Mouse (Mus musculus): ENCODE data around the gene Rab7b.

Gene Rab7b

DNA sequence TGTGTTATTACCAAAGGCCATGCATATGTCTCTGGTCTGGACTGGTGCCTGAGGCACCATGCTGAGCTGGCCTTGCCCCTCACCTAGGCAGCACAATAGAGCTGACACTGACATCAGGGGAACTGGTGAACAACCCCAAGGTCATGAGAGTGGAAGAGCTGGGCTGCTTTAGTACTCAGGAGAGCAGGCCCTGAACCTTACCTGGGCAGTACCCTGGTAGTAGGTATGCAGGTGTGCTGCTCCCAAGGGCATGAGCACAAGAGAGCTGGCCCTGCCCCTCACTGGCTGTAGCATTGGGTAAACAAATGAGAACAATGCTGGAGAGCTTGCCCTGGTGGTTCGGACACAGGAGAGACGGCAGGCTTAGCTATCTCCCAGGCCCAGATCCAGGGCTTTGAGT is 6.8 kb downstream of the Rab7b start:
- no peak for DNase-seq (ENCODE audit: low spot score in 2 of 2)

DNA sequence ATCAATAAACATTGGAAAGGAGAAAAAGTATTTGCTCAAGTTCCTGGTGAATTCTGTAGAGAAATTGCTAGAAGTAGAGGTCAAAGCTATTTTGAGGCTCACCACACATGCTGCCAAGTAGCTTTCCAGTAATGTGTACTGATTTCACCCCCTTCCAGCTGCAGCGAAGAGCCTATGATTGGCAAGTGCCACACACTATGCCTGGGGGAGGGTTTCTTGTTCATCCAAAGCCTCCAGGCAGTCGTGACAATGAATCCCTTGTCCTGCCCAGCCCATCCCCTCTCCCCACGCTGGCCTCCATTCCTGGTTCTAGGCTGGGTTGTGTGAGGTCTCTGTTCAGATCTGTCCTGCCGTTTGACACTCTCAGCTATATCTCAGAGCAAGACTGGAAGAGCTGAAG is 7.8 kb downstream of the Rab7b start:
- no peak for DNase-seq (ENCODE audit: low spot score in 2 of 2)

DNA sequence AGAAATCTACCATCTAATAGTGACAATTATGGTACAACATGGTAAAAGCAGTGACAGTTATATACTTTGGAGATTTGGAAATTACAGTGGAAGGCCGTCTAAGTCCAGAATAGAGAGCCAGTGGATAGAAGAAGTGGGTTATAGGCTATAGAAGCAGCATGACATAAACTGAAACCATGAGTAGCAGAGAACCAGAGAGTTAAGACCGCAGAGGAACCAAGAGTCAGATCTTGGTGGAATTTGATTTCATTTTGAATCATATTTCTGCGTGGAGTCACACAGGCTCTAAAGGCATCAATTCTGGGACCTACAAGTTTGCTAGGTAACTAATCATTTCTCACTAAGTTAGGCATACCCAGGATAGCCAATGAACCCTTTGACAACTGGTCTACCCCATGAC is 10.3 kb downstream of the Rab7b start:
- no peak for DNase-seq (ENCODE audit: low spot score in 2 of 2)

- no peak for DNase-seq (ENCODE audit: low spot score in 2 of 2)
These were observed 11.1 kb downstream of the Rab7b start for GRCm38 (mm10) chr1:131699642-131700041.

- no peak for DNase-seq (ENCODE audit: low spot score in 2 of 2)
These were observed 12.0 kb downstream of the Rab7b start for GRCm38 (mm10) chr1:131700447-131700846.

DNA sequence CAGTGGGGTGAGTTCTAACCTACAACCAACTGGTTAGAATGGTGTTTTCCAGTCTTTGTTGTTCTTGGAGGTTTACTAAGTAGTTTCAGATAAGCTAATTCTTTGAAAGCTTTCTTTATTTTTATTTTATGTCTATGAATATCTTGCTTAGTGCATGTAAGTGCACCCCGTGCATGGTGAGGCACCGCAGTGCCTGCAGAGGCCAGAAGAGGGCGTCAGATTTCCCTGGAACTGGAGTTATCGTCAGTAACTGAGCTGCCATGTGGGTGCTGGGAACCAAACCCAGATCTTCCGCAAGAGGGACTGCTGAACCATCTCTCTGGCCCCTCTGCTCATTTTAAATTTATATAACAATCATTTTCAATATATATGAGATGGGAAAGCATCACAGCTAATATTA is 12.9 kb downstream of the Rab7b start:
- DNase-seq (ENCODE audit: low spot score in 2 of 2): no peak

DNA sequence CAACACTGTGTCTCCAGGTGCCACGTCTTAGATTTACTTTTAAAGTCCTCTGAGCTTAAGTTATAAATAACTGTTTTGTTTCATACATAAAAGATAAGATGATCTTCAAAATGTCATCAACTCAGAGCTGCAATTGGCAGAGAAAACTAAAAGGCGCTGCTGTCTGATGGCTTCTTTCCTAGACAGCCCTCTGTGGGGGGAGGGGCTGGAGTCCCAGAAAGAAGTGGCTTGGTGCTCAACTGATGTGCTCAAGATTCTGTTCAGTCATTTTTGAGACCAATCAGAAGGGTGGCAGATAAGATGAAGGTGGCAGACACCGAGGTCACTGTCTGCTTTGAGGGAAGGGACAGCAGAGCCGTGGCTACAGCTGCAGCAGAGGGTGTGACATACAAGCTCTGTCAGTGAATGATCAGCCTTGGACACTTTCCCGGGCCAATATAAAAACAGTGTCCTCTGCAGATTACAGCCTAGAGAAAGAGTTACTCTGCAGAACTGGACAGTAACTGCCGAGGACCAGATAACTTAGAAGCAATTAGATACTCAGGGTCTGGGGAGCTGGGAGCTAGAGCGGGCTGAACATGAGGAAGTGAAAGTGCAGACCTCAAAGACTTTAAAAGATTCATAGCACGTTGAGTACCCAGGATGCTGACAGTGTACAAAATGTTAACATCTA is 13.7 kb downstream of the Rab7b start:
- DNase-seq (ENCODE audit: low spot score in 2 of 2): no peak

DNA sequence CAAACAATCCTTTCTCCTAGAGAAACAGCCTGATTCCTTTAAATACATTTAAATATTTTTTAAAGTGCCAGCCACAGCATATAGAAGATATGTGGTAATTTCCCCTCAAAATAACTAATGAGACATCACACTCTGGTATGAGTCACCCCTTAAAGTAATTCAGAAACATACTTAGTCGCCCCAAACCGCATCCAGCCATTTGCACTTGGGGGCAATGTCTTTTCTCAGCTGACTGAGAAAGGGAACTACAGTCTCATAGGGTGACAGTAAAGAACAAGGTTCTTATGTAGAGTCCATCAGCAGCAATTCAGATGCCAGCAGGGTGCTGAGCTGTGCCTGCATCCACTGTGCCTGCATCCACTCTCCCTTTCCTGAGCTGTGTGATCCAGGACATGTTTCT is 15.0 kb downstream of the Rab7b start:
- DNase-seq (ENCODE audit: low spot score in 2 of 2): no peak

- DNase-seq (ENCODE audit: low spot score in 2 of 2): peak; percentile 39 to 54
These were observed 19.8 kb downstream of the Rab7b start for GRCm38 (mm10) chr1:131708338-131708737.

DNA sequence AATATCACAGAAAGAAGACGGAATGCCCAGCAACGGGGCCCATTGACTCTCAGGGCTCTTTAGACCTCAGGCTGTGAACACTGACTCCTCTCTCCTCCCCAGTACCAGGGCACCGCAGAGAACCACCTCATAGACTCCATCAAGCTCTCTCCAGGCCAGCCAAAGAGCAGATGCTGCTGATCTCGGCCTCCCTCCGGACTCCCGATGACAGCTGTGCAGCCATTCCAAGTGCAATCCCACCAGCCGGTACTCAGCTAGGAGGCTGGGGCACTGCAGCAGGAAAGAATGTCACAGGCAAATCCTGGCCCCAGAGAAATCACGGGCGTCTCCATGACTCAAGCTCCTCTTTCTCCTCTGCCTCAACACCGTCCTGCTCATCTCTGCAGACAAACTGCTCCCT is 23.0 kb downstream of the Rab7b start:
- no peak for DNase-seq (ENCODE audit: low spot score in 2 of 2)

DNA sequence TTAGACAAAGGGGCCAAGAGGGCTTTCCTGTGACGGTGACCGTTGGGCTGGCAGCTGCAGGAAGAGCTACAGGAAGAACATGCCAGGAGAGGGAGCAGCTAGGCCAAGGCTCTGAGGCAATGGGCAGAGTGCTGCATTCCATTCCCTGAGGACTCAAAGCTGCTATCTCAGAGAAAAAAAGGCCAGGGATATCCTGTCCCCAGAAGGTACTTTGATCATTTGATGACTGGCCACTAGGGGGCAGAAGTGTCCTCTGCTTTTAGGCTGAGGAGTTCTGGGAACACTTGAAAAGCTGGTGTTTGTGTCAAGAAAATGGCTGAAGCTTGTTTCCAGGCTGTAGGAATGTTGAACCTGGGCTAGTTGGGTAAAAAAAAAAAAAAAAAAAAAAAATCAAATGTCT is 23.9 kb downstream of the Rab7b start:
- DNase-seq (ENCODE audit: low spot score in 2 of 2): peak; percentile 71 to 78

DNA sequence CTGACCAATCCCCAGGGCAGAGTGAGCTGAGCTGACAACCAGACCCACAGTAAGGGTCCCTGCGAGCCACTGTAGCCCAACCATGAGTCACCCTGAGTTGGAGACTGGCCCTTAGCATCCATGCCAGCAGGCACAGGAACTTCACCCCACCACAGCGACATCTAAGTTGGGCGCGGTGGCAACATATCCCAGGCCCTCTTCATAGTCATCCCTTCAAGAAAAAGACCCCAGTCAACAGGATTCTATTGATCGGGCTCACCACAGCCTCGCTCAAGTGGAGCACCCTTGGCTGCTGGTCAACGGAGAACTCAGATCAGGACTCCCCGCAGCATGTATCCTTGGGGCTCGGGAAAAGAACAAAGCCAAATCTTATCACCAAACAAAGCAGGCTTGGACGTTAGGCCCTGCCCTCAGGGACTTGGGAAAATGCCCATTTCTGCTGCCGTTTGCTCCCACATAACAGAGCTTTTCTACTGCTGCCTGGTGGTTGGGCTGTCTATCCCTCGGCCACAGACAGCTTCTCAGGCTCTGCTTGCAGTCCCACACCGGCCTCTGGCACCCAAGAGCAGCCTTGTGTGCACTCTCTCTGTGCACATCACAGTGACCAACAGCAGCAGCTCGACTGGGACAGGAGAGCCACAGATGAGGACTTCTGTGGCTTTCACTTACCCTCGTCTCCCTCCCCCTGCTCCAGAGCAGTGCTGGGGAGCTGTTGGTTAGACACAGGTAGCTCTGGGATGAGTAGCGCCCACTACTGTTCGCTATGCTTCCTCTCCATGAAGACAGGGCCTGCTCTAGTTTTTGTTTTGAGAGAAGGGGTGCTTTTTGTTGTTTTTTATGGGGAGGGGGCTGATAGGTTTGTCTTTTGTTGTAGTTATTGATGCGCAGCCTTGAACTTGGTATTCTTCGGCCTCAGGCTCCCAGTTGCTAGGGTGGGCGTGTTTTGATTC is 26.2 kb downstream of the Rab7b start:
- DNase-seq (ENCODE audit: low spot score in 2 of 2): no peak

DNA sequence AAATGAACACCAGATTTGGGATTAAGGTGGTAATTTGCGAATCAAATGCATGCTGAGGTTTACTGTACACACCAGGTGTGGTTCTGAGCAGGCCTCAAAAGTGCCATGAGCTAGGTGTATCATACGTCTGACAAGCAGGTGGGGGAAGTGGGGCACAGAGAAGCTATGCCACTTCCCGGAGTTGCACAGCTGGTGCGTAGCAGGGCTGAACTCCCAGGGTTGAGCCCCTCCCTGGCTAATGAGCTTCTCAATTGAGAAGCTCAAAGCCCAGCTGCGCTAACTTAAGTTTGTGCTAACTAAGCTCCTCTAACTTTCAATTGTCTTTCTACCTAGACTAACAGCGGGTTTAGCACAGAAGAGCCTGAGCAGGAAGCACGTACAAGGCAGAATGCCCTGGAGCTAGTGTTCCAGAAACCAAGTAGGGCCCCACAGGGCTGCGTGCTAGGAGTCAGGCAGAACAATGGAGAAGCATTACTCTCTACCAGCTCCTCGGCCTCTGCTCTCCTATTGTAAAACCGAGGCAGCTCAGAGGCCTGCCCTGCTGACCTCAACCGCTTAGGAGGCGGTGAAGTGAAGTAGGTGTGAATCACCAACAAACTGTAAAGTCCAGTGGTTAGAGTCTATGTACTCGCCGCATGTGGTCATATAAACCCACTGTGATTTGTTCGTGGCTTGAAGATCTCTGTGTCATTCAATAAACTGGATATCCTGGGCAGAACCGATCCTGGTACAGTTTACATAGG is 30.6 kb downstream of the Rab7b start:
- no peak for DNase-seq (ENCODE audit: low spot score in 2 of 2)

DNA sequence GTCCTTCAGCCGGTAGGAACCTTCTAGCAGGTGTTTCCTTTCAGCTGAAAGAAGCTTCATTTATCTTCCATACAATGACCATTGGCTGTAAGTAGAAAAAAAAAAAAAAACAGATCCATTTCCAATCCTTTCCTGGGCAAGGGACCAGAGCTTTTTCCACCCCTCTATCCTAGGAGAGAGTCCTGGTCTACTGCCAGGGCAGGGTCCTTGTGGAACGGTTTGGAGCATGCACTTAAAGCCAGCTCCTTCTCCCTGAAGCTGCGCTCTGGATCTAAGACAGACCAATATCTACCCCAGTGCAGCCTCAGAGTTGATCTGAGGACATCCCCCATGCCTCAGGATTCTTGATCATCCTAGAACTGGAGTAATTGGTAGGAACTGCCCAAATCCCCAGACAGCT is 33.5 kb downstream of the Rab7b start:
- DNase-seq (ENCODE audit: low spot score in 2 of 2): no peak

GRCm38 (mm10) chr1:131723549-131723948 is 35.1 kb downstream of the Rab7b start:
- DNase-seq (ENCODE audit: low spot score in 2 of 2): no peak

GRCm38 (mm10) chr1:131726586-131726985 is 38.1 kb downstream of the Rab7b start:
- DNase-seq (ENCODE audit: low spot score in 2 of 2): no peak

GRCm38 (mm10) chr1:131730639-131731437 is 42.3 kb downstream of the Rab7b start:
- no peak for DNase-seq (ENCODE audit: low spot score in 2 of 2)

DNA sequence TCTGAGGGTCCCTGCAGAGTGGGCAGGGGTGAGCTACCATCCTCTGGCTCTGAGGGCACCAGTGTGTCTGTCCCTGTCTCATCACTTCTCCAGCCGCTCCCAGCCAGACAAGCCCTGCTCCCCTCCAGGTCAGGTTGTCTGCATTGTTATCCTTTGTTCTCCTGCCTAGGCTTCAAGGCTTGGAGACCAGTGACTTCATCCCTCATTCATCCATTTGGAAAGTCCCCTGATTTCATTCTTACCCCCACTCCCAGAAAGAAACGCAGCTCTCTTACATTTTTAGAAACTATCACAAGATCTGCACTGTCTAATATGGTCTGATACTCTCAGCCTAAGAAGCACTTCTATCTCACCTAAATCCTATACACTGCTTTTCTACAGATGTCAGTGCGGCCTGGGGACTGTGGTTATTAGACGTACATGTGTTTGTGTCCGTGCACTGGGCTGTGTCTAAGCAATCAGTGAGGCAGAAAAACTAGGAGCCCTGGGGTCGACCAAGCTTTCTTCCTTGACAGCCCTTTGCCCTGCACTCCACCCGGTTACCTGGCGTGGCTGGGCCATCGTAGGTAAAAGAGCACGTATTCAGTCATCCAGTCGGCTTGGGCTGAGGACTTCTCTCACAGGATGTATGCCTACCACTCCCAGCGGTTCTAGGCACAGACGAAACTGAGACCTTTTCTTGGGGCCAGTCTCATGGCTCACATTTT is 45.1 kb downstream of the Rab7b start:
- no peak for DNase-seq (ENCODE audit: low spot score in 2 of 2)

DNA sequence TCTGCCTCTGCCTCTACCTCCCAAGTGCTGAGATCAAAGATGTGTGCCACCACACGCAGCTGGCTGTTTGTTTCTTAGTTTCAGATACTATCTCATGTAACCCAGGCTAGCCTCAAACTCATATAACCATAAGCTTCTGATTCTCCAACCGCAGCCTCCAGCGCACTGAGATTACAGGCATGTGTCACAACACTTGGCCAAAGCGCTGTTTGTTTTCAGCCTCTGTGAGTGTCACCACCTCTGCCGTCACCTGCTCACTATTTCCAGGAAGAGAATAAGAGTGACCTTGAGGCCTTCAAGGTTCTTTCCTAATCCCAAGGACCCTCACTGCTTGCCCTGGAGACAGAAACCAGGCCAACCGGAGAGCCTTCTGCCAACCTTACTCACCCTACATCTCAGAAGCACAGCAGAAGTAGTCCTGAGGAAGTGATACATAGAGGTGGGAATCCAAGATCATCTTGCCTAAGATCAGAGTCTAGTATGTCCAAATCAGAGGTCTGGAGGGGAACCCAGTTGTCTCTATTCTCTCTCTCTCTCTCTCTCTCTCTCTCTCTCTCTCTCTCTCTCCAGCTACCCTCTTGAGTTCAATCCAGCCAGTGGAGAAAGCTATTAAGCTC is 46.3 kb downstream of the Rab7b start:
- no peak for DNase-seq (ENCODE audit: low spot score in 2 of 2)

GRCm38 (mm10) chr1:131736494-131736893 is 48.0 kb downstream of the Rab7b start:
- no peak for DNase-seq (ENCODE audit: low spot score in 2 of 2)
